Mouse (Mus musculus) forebrain, embryonic 14.5 days (tissue): ENCODE results near the gene Rhpn2. TPM values are rescaled to one million over a fixed set of nuclear protein-coding genes. Genes with fewer than 3 reads are reported as not detected.

Experiments used
- ATAC-seq: fragments of 200-750 bp; cut with Nextera tagmentation; 2 replicates; pipeline ENCODE4 v1.8.0; 2017; ENCODE audit warnings: mild to moderate bottlenecking, moderate library complexity
- DNase-seq: peaks from one replicate; pipeline ENCODE4 v3.0.0-alpha.2; 2015; ENCODE audit warnings: low spot score
- H3K27ac ChIP-seq: fragments of 300-500 bp; sonication (generic); 2 replicates; pipeline ENCODE4 v1.5.1; 2014; ENCODE audit warnings: low read depth, mild to moderate bottlenecking, control low read depth, low read length, moderate library complexity
- H3K27me3 ChIP-seq: fragments of 300-500 bp; sonication (generic); replicated peaks from 2 replicates; pipeline ENCODE4 v1.6.1; 2014; ENCODE audit warnings: low read length, control low read depth, mixed read lengths; ENCODE audit not compliant: control insufficient read depth, insufficient read depth
- H3K36me3 ChIP-seq: fragments of 300-500 bp; sonication (generic); 2 replicates; pipeline ENCODE4 v1.6.1; 2014; ENCODE audit warnings: low read length, control low read depth; ENCODE audit not compliant: control insufficient read depth, insufficient read depth
- H3K4me1 ChIP-seq: fragments of 300-500 bp; sonication (generic); 2 replicates; pipeline ENCODE4 v1.6.1; 2014; ENCODE audit warnings: antibody characterized with exemption, low read length, control low read depth; ENCODE audit not compliant: control insufficient read depth, insufficient read depth
- H3K4me2 ChIP-seq: fragments of 300-500 bp; sonication (generic); 2 replicates; pipeline ENCODE4 v1.6.1; 2014; ENCODE audit warnings: mild to moderate bottlenecking, control low read depth, low read length
- H3K4me3 ChIP-seq: fragments of 300-500 bp; sonication (generic); 2 replicates; pipeline ENCODE4 v1.5.1; 2014; ENCODE audit warnings: low read depth, low read length, control low read depth
- H3K9ac ChIP-seq: fragments of 300-500 bp; sonication (generic); 2 replicates; pipeline ENCODE4 v1.6.1; 2014; ENCODE audit warnings: mild to moderate bottlenecking, low read length, control low read depth, moderate library complexity
- H3K9me3 ChIP-seq: fragments of 300-500 bp; sonication (generic); replicated peaks from 2 replicates; pipeline ENCODE4 v1.6.1; 2016; ENCODE audit warnings: low read length, control low read depth, mixed read lengths; ENCODE audit not compliant: control insufficient read depth
- WGBS: fragments of 180-500 bp; shearing (Covaris S2); extraction: QIAGEN DNeasy Blood & Tissue Kit; methylation state at CpG from one replicate; pipeline ENCODE4 v1.1.7; 2014; 5-methylcytosine and 5-hydroxymethylcytosine counted together
- polyA plus RNA-seq: library from polyadenylated mRNA; unstranded; fragments of >200 nt; fragmentation: Nextera tagmentation; extraction: Ambion mirVana; gene quantifications from 2 replicates; pipeline ENCODE4 v1.2.1, GENCODE M21; 2014

Rhpn2 gene
- polyA plus RNA-seq, 1 experiment from 2014 or later, result 1.2 TPM

DNA sequence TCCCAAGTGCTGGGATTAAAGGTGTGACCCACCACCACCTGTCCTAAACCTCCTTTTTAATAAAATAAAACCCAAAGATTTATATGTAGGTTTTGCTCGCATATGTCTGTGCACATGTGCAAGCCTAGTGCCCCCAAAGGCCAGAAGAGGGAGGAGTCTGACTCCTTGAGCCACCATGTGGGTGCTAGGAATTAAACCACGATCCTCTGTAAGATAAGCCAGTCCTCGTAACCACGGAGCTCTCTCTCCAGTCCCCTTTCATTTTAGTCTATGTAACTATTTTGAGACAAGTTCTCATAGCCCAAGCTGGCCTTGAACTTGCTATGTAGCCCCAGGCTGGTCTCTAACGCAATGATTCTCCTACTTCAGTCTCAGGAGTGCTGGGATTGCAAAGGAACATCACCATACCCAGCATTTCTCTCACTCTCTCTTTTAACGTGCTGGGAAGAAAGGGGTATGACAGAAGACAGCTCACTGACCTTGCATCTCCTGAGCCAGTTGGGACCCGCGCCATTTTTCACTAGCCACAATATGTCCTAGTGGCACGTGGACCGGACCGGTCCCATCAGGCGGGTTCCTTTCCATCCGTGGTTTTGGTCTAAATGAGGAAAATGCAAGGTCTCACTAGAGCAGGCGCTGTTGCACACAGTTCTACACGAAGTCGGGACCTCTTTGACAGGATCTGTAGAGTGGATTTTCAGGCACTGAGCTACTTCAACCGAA lies 61.9 kb downstream of the Rhpn2 start:
- Histone ChIP-seq H3K27me3 (no peaks in the 10 kb centered on the region), H3K9me3 (no peaks in the 10 kb centered on the region), H3K4me2 (peak overlapping the region; percentile 83), H3K4me1 (peaks cover 15% of the 10 kb centered on the region), H3K27ac (no peak overlapping the region), H3K36me3 (peaks cover 42% of the 10 kb centered on the region), H3K4me3 (peak overlapping the region; percentile 61), H3K9ac (peak overlapping the region; percentile 67)
- ATAC-seq, result no peak
- 14% methylated on average over 17 of the region's 17 CpGs for WGBS
- DNase-seq, result peak; percentile 4

DNA sequence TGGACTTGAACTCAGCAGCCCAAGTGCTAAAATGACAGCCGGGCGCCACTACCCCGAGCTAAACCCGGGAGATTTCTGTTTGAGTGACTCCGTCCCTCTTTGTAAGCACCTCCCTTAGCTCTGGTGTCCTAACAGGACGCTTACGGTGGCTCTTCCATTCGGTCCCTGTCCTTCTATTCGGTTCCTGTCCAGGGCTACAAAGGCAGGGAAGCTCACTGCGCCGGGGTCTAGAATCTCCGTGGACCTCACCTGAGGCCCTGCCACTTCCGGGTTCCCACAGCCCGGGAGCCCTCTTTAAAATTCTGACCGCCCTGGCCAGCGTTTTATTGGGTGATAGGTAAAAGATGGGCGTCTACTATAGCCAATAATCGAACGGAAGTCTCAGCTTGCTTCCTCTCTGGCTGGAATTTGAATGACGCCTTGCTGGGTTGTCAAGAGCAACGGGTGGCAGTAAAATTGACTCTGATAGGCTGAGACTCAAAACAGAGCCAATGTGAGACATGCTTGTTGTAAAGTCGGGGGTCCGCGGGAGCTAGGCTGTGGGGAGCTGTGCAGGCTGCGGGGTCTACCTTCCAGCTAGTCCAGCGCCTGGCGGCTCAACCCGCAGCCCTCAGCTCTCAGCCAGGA lies 62.7 kb downstream of the Rhpn2 start, which contains the start of the genes Faap24 and Cep89:
Gene Faap24 (minus strand): TSS at position 295 of the 627 bp plus-strand sequence.
Gene Cep89 (plus strand): TSS at position 494 of the 627 bp plus-strand sequence.
- ATAC-seq, result peak; percentile 99
- under 1% methylated on average over 28 of the region's 28 CpGs for WGBS
- peak; percentile 99 for DNase-seq
- Histone ChIP-seq H3K4me2 (peak within 1 kb of the TSS; percentile 83), H3K4me1 (peaks cover 15% of the 10 kb centered on the region), H3K9ac (peak within 1 kb of the TSS; percentile 73), H3K36me3 (peaks cover 46% of the 10 kb centered on the region), H3K27ac (no peak within 1 kb of the TSS), H3K4me3 (peak within 1 kb of the TSS; percentile 61), H3K27me3 (no peaks in the 10 kb centered on the region), H3K9me3 (no peaks in the 10 kb centered on the region)

DNA sequence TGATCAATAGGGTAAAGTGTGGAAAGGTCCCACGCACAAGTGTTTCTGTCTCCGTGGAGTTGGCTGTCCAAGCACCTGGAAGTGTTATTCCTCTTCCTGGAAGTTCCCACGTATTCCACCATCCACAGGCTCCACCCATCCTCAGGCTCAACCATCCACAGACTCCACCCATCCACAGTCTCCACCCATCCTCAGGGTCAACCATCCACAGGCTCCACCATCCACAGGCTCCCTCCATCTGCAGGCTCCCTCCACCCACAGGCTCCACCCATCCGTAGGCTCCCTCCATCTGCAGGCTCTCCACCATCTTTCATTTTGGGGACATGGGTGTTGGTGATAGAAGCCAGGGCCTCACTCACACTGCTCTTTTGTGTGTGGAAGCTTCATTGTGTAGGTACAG lies 67.2 kb downstream of the Rhpn2 start:
- DNase-seq, result no peak
- Histone ChIP-seq H3K4me1 (peaks cover 10% of the 10 kb centered on the region), H3K4me2 (no peak overlapping the region), H3K36me3 (peaks cover 69% of the 10 kb centered on the region), H3K27me3 (no peaks in the 10 kb centered on the region), H3K4me3 (no peak overlapping the region), H3K9ac (no peak overlapping the region), H3K9me3 (no peaks in the 10 kb centered on the region), H3K27ac (no peak overlapping the region)
- no peak for ATAC-seq
- 90% methylated on average over 4 of the region's 4 CpGs for WGBS

DNA sequence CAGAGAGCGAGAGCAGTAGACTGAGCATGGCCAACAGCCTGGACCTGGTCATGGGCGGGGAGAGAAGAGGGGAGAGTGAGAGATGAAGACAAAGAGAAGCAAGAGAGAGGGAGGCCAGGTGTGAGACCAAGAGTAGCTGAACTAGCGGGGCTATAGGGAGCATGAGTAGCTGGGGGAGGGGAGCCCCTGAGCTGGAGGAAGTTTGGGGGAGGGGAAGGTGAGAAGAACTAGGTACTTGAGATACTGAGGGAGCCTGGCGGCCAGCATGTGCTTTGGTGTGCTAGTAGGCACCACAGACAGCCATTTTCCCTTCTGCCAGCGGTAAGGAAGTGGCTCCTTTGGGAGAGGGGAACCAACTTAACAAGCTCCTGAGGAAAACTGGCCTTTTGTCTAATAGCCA lies 81.3 kb downstream of the Rhpn2 start:
- Histone ChIP-seq H3K27me3 (no peaks in the 10 kb centered on the region), H3K27ac (no peak overlapping the region), H3K4me1 (no peaks in the 10 kb centered on the region), H3K9ac (no peak overlapping the region), H3K9me3 (no peaks in the 10 kb centered on the region), H3K36me3 (peaks cover 74% of the 10 kb centered on the region), H3K4me2 (no peak overlapping the region), H3K4me3 (no peak overlapping the region)
- ATAC-seq (no peak), DNase-seq (no peak)
- WGBS, result 76% methylated on average over 5 of the region's 5 CpGs

DNA sequence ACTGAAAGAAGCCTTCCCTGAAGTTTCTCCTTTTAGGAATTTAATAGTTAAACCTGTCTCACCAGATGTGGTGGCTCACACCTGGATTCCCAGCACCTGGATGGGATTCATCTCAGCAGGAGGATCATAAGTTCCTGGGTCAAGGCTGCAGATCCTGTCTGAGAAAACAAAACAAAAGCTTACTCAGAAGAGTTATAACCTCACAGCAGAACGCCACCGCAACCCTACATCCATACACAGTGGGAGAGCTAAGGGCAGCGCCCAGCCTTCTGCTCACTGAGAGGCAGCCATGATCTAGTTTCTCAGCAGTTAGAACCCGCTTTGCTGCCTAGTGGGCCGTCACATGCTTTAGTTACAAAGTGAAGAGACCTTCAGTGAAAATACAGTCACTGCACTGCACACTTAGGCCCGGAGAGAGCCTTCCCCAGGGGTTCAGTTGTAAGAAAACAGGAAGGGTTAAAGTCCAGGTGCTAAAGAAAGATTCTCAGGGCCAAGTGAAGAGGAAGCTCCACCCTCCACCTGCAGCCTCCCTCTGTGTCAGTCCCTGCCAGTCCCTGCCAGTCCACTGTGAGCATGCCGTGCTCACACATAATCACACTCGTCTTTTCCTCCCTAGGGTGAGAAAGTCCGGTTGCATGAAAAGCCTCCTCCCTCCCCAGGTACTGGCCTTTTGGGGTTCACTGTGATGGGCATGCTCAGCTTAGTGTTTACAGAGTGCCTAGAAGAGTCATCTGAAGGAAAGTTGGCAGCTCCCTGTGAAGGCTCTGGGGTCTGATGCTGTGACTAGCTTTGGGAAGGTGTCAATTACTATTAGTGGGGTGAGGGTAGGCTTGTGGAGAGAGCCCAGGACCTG lies 82.1 kb downstream of the Rhpn2 start:
- Histone ChIP-seq H3K36me3 (peaks cover 74% of the 10 kb centered on the region), H3K4me2 (no peak overlapping the region), H3K4me3 (no peak overlapping the region), H3K27me3 (no peaks in the 10 kb centered on the region), H3K9ac (no peak overlapping the region), H3K9me3 (no peaks in the 10 kb centered on the region), H3K27ac (no peak overlapping the region), H3K4me1 (no peaks in the 10 kb centered on the region)
- 86% methylated on average over 9 of the region's 9 CpGs for whole genome bisulfite sequencing
- ATAC-seq (no peak), DNase-seq (no peak)

- 89% methylated on average over 5 of the region's 5 CpGs for WGBS
- Histone ChIP-seq H3K9me3 (no peaks in the 10 kb centered on the region), H3K9ac (no peak overlapping the region), H3K27me3 (no peaks in the 10 kb centered on the region), H3K27ac (no peak overlapping the region), H3K4me2 (no peak overlapping the region), H3K4me1 (no peaks in the 10 kb centered on the region), H3K4me3 (no peak overlapping the region), H3K36me3 (peaks cover 77% of the 10 kb centered on the region)
- no peak for ATAC-seq
- no peak for DNase-seq
Measured at GRCm38 (mm10) chr7:35416654-35416948, 82.6 kb downstream of the Rhpn2 start.

DNA sequence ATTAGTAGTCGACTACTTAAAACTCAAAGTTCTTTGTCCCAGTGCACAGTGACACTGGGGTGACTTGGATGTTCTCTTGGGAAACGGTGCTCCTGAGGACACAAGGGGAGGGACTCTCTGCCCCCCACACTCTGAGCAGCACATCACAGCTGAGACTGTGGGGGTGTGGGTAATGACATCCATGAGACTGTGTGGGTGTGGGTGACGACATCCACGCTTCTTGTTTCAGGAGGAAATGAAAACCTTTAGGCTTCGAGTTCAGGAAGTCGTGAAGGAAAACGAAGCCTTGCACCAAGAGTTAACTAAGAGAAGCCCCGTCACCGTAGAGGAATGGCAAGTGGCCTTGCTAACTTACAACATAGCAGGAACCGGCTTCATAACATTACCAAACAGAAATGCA lies 89.1 kb downstream of the Rhpn2 start:
- H3K36me3 ChIP-seq, result peaks cover 74% of the 10 kb centered on the region
- WGBS, result 97% methylated on average over 10 of the region's 10 CpGs

GRCm38 (mm10) chr7:35428146-35428545 lies 94.2 kb downstream of the Rhpn2 start:
- Histone ChIP-seq H3K36me3 (peaks cover 74% of the 10 kb centered on the region), H3K27me3 (no peaks in the 10 kb centered on the region), H3K9ac (no peak overlapping the region), H3K9me3 (no peaks in the 10 kb centered on the region), H3K4me3 (no peak overlapping the region), H3K4me1 (no peaks in the 10 kb centered on the region), H3K27ac (no peak overlapping the region), H3K4me2 (no peak overlapping the region)
- DNase-seq, result no peak
- no peak for ATAC-seq
- 93% methylated on average over 10 of the region's 10 CpGs for WGBS

More for the DNA sequence above, 89.1 kb downstream of the Rhpn2 start:
- ATAC-seq (no peak), DNase-seq (no peak)
- H3K9ac ChIP-seq, result no peak overlapping the region
- no peak overlapping the region for H3K27ac ChIP-seq
- H3K4me3 ChIP-seq, result no peak overlapping the region
- H3K9me3 ChIP-seq, result no peaks in the 10 kb centered on the region
- no peak overlapping the region for H3K4me2 ChIP-seq
- H3K27me3 ChIP-seq, result no peaks in the 10 kb centered on the region
- no peaks in the 10 kb centered on the region for H3K4me1 ChIP-seq
